Mouse (Mus musculus): ENCODE data around the gene Fam102a.

Gene Fam102a

GRCm38 (mm10) chr2:32517233-32517867 lies 17.8 kb upstream of the Fam102a start:
- no peak for DNase-seq

- DNase-seq = no peak
Observed at GRCm38 (mm10) chr2:32520034-32520990, 14.8 kb upstream of the Fam102a start.

- DNase-seq = peak; percentile 33
Observed at GRCm38 (mm10) chr2:32524536-32525031, 10.5 kb upstream of the Fam102a start.

GRCm38 (mm10) chr2:32525816-32526215 lies 9.3 kb upstream of the Fam102a start:
- no peak for DNase-seq

- DNase-seq = no peak
Observed at GRCm38 (mm10) chr2:32527468-32527966, 7.6 kb upstream of the Fam102a start.

- DNase-seq = no peak
Observed at GRCm38 (mm10) chr2:32528326-32528725, 6.8 kb upstream of the Fam102a start.

- no peak for DNase-seq
Observed at GRCm38 (mm10) chr2:32530479-32530878, 4.7 kb upstream of the Fam102a start.

GRCm38 (mm10) chr2:32533163-32533562 lies 2.0 kb upstream of the Fam102a start:
- no peak for DNase-seq

- peak; percentile 64 for DNase-seq
Observed at GRCm38 (mm10) chr2:32534061-32534732, 935 bp upstream of the Fam102a start.

- DNase-seq = peak; percentile 71
Observed at GRCm38 (mm10) chr2:32535501-32535991, 414 bp downstream of the Fam102a start.

GRCm38 (mm10) chr2:32536086-32536633 lies 1.0 kb downstream of the Fam102a start:
- no peak for DNase-seq

GRCm38 (mm10) chr2:32536634-32537359 lies 1.7 kb downstream of the Fam102a start:
- DNase-seq = peak; percentile 41

- DNase-seq = no peak
Observed at GRCm38 (mm10) chr2:32537360-32537905, 2.3 kb downstream of the Fam102a start.

GRCm38 (mm10) chr2:32537941-32538340 lies 2.8 kb downstream of the Fam102a start:
- no peak for DNase-seq

- no peak for DNase-seq
Observed at GRCm38 (mm10) chr2:32538461-32538860, 3.3 kb downstream of the Fam102a start.

- DNase-seq = no peak
Observed at GRCm38 (mm10) chr2:32539452-32539981, 4.4 kb downstream of the Fam102a start.

GRCm38 (mm10) chr2:32541333-32541908 lies 6.3 kb downstream of the Fam102a start:
- no peak for DNase-seq

- DNase-seq = no peak
Observed at GRCm38 (mm10) chr2:32541986-32542573, 6.9 kb downstream of the Fam102a start.

GRCm38 (mm10) chr2:32543031-32543449 lies 7.9 kb downstream of the Fam102a start:
- DNase-seq = no peak

- DNase-seq = no peak
Observed at GRCm38 (mm10) chr2:32546951-32547350, 11.8 kb downstream of the Fam102a start.

All from lung, postnatal 14 days (tissue).